Mouse (Mus musculus) kidney, postnatal 0 days (tissue): ENCODE measurements around the gene Ppp1r9a. TPM values are rescaled to one million over a fixed set of nuclear protein-coding genes. Genes with fewer than 3 reads are reported as not detected.
"Not testable (repeated sequence)": the region's sequence is repeated elsewhere in the genome, so short reads cannot be mapped to it uniquely, and the experiment has no call there.

Source experiments
- ATAC-seq: fragments of 200-750 bp; cut with Nextera tagmentation; replicated peaks from 2 replicates; pipeline ENCODE4 v1.8.0; 2017; ENCODE audit warnings: low read depth, moderate number of reproducible peaks, moderate TSS enrichment, moderate library complexity; ENCODE audit not compliant: low FRiP score
- DNase-seq: peaks from one replicate; pipeline ENCODE4 v3.0.0-alpha.2; 2016; ENCODE audit warnings: low spot score
- H3K27ac ChIP-seq: fragments of 300-500 bp; sonication (generic); 2 replicates; pipeline ENCODE4 v1.5.1; 2014; ENCODE audit warnings: mild to moderate bottlenecking
- H3K27me3 ChIP-seq: fragments of 300-500 bp; sonication (generic); 2 replicates; pipeline ENCODE4 v1.6.1; 2014; ENCODE audit warnings: low read length, mixed read lengths; ENCODE audit not compliant: insufficient read depth
- H3K36me3 ChIP-seq: fragments of 300-500 bp; sonication (generic); 2 replicates; pipeline ENCODE4 v1.6.1; 2014; ENCODE audit warnings: low read length, mixed read lengths; ENCODE audit not compliant: insufficient read depth
- H3K4me1 ChIP-seq: fragments of 300-500 bp; sonication (generic); replicated peaks from 2 replicates; pipeline ENCODE4 v1.6.1; 2014; ENCODE audit warnings: antibody characterized with exemption, low read length, mixed read lengths; ENCODE audit not compliant: insufficient read depth
- H3K4me2 ChIP-seq: fragments of 300-500 bp; sonication (generic); 2 replicates; pipeline ENCODE4 v1.6.1; 2014; ENCODE audit warnings: mild to moderate bottlenecking, low read length, moderate library complexity, mixed read lengths
- H3K4me3 ChIP-seq: fragments of 300-500 bp; sonication (generic); replicated peaks from 2 replicates; pipeline ENCODE4 v1.5.1; 2014; ENCODE audit warnings: low read depth, low read length
- H3K9ac ChIP-seq: fragments of 300-500 bp; sonication (generic); 2 replicates; pipeline ENCODE4 v1.6.1; 2014; ENCODE audit warnings: low read depth, low read length
- H3K9me3 ChIP-seq: fragments of 300-500 bp; sonication (generic); replicated peaks from 2 replicates; pipeline ENCODE4 v1.6.1; 2016; ENCODE audit warnings: low read length, inconsistent platforms, mixed read lengths
- CTCF ChIP-seq: IDR thresholded peaks from 2 replicates; pipeline ENCODE4 v1.5.1; 2016; ENCODE audit warnings: antibody characterized with exemption, low read depth, mild to moderate bottlenecking, moderate library complexity
- WGBS: fragments of 180-500 bp; shearing (Covaris S2); extraction: QIAGEN DNeasy Blood & Tissue Kit; methylation state at CpG from one replicate; pipeline ENCODE4 v1.1.7; 2014; 5-methylcytosine and 5-hydroxymethylcytosine counted together
- polyA plus RNA-seq: library from polyadenylated mRNA; unstranded; fragments of >200 nt; fragmentation: Nextera tagmentation; extraction: Ambion mirVana; gene quantifications from 2 replicates; pipeline ENCODE4 v1.2.1, GENCODE M21; 2015

Gene Ppp1r9a
- 8.2 and 10.3 TPM in 2 replicates for polyA plus RNA-seq

DNA sequence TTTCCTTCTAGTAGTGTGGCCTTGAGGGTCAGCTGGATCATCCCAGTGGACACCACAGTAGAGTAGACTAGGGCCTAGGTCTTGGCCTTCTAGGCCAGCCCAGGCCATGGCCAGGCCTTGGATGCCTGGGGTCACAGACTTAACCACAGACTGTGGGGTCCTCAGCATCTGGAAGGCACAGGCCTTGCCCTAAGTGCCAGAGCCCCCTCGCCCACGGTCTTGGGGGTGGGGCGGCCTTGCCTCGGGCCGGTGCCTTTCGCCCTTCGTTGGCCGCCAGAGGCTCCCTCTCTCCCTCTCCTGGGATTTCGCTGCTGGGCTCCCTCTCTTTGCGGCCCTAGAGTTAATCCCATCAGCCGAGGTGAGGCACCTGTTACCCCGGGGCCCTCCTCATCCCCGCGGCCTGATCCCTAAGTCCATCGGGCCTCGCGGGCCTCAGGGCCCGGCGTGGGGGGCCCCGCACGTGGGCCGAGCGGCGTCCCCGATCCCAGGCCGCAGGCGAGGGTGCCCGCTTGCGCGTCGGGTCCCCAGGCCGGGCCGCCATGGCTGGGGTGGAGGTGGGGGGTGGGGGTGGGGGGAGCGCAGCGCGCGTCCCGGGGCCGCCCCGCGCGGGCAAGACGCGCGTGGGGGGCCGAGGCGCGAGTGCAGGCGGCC lies at the start of gene Ppp1r9a:
Gene Ppp1r9a (plus strand): TSS at position 244 of the 651 bp plus-strand sequence.
- no peaks in the 10 kb centered on the region for H3K27me3 ChIP-seq
- H3K36me3 ChIP-seq: no peaks in the 10 kb centered on the region
- no peaks in the 10 kb centered on the region for H3K4me1 ChIP-seq
- H3K9me3 ChIP-seq: no peaks in the 10 kb centered on the region
- H3K9ac ChIP-seq: peak within 1 kb of the TSS; percentile 92
- WGBS: 0% methylated on average over 41 of the region's 49 CpGs
- peak within 1 kb of the TSS; percentile 62 for H3K4me3 ChIP-seq
- H3K4me2 ChIP-seq: peak within 1 kb of the TSS; percentile 82
- DNase-seq: peak; percentile 81
- peak; percentile 60 for TF ChIP-seq CTCF
- ATAC-seq: peak; percentile 81
- peak within 1 kb of the TSS; percentile 93 for H3K27ac ChIP-seq

DNA sequence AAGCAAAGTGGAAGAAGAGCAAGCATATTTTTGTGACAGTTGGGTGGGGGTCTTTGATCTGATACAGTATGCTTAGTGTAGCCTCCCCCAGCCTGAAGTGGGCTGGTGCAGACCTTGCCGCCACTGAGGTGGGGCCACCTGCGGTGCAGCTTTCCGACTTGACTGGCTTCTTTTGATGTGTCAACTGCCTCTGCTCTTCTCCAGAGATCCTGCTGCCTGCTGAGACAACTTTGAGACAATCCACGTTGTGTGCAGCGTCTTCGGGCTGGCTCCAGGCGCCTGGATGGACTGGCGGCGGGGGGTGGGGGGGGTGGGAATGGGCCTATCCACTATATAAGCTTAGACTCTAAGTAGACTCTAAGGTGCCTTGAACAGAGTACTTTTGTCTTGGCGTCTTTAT lies 47.5 kb upstream of the Ppp1r9a start:
- H3K27me3 ChIP-seq: no peaks in the 10 kb centered on the region
- no peaks in the 10 kb centered on the region for H3K9me3 ChIP-seq
- ATAC-seq: no peak
- H3K36me3 ChIP-seq: no peaks in the 10 kb centered on the region
- no peak for DNase-seq
- H3K4me2 ChIP-seq: no peak overlapping the region
- no peak overlapping the region for H3K27ac ChIP-seq
- H3K4me1 ChIP-seq: no peaks in the 10 kb centered on the region
- H3K9ac ChIP-seq: no peak overlapping the region
- H3K4me3 ChIP-seq: no peak overlapping the region
- no peak for TF ChIP-seq CTCF
- WGBS: 90% methylated on average over 10 of the region's 10 CpGs

- WGBS: 96% methylated on average over 11 of the region's 11 CpGs
- no peak for ATAC-seq
- TF ChIP-seq CTCF: no peak
- H3K9ac ChIP-seq: no peak overlapping the region
- H3K27me3 ChIP-seq: no peaks in the 10 kb centered on the region
- H3K9me3 ChIP-seq: no peaks in the 10 kb centered on the region
- H3K4me3 ChIP-seq: no peak overlapping the region
- H3K27ac ChIP-seq: no peak overlapping the region
- no peak for DNase-seq
- H3K4me1 ChIP-seq: no peaks in the 10 kb centered on the region
- H3K4me2 ChIP-seq: no peak overlapping the region
- no peaks in the 10 kb centered on the region for H3K36me3 ChIP-seq
Measured at GRCm38 (mm10) chr6:4856919-4857318, 45.8 kb upstream of the Ppp1r9a start.

GRCm38 (mm10) chr6:4884316-4884715 lies 18.4 kb upstream of the Ppp1r9a start:
- no peak for TF ChIP-seq CTCF
- no peak overlapping the region for H3K9ac ChIP-seq
- no peak for DNase-seq
- H3K36me3 ChIP-seq: no peaks in the 10 kb centered on the region
- no peak overlapping the region for H3K4me3 ChIP-seq
- no peaks in the 10 kb centered on the region for H3K4me1 ChIP-seq
- H3K27ac ChIP-seq: no peak overlapping the region
- 55% methylated on average over 3 of the region's 3 CpGs for WGBS
- no peaks in the 10 kb centered on the region for H3K9me3 ChIP-seq
- no peak for ATAC-seq
- no peak overlapping the region for H3K4me2 ChIP-seq
- H3K27me3 ChIP-seq: no peaks in the 10 kb centered on the region

DNA sequence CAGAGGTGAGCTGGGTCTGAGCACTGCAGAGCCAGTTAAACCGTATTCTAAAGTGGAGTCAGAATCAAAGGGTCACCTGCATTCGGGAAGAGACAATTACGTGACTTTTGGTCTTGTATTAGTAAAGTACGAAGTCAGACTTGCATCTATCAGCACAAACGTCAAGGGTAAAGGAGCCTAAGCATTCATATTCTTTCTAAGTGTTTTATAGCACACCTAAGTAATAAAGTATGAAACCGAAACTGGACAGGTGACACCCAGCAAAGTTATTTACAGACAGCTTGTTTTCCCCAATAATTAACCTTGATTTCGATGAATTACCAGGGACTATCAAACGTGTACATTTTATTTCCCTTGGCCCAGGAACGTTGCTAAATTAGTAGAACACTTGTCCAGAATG lies 13.2 kb upstream of the Ppp1r9a start:
- no peak for TF ChIP-seq CTCF
- Histone ChIP-seq H3K4me1 (no peaks in the 10 kb centered on the region), H3K36me3 (no peaks in the 10 kb centered on the region), H3K9me3 (no peaks in the 10 kb centered on the region), H3K9ac (no peak overlapping the region), H3K27me3 (no peaks in the 10 kb centered on the region), H3K4me2 (no peak overlapping the region), H3K27ac (no peak overlapping the region), H3K4me3 (no peak overlapping the region)
- 75% methylated on average over 9 of the region's 9 CpGs for WGBS
- no peak for ATAC-seq
- no peak for DNase-seq

- H3K9ac ChIP-seq: no peak overlapping the region
Measured at GRCm38 (mm10) chr6:4892417-4892816, 10.3 kb upstream of the Ppp1r9a start.

DNA sequence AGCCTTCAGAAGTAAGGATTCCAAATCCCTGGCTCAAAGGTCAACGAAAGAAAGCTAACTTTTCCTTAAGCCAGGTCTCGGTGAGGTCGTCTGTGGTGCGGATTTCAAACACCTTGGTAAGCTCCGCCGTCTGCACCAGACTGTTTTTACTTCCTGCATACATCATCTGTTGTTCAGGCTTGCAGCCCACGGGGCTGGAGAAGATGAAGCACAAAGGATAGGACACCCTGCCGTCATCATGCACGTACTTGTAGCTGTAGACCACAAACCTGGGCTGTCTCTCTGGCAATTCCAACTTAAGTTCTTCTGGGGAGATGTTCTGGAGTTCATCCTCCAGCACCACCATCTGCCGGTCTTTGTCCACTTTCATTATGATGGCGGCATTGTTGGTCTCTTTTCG lies 9.4 kb upstream of the Ppp1r9a start:
- DNase-seq, H3K4me1 ChIP-seq, H3K4me2 ChIP-seq, H3K27ac ChIP-seq, H3K27me3 ChIP-seq, H3K9me3 ChIP-seq, H3K9ac ChIP-seq, H3K4me3 ChIP-seq, H3K36me3 ChIP-seq, ATAC-seq: not testable (repeated sequence)
- 67% methylated on average over 12 of the region's 12 CpGs for WGBS

More at GRCm38 (mm10) chr6:4892417-4892816, 10.3 kb upstream of the Ppp1r9a start:
- Histone ChIP-seq H3K4me3 (no peak overlapping the region), H3K4me2 (no peak overlapping the region), H3K27ac (no peak overlapping the region), H3K9me3 (no peaks in the 10 kb centered on the region), H3K4me1 (no peaks in the 10 kb centered on the region), H3K27me3 (no peaks in the 10 kb centered on the region), H3K36me3 (no peaks in the 10 kb centered on the region)
- DNase-seq: no peak
- no peak for TF ChIP-seq CTCF
- WGBS: 43% methylated on average over 11 of the region's 11 CpGs
- ATAC-seq: no peak
